Mouse (Mus musculus) heart, embryonic 15.5 days (tissue): Measurements from ENCODE around the gene Prr7. TPM values are rescaled to one million over a fixed set of nuclear protein-coding genes. Genes with fewer than 3 reads are reported as not detected.
A peak's percentile ranks its signal among the peaks of the same experiment; 100 is the strongest.

Experiments used
- ATAC-seq: fragments of 200-750 bp; cut with Nextera tagmentation; replicated peaks from 2 replicates; pipeline ENCODE4 v1.8.0; 2017; ENCODE audit warnings: low read depth, moderate TSS enrichment; ENCODE audit not compliant: insufficient number of reproducible peaks, insufficient read depth, low FRiP score
- H3K27ac ChIP-seq: fragments of 300-500 bp; sonication (generic); 2 replicates; pipeline ENCODE4 v1.5.1; 2015; ENCODE audit warnings: mild to moderate bottlenecking, inconsistent platforms
- H3K27me3 ChIP-seq: fragments of 300-500 bp; sonication (generic); 2 replicates; pipeline ENCODE4 v1.6.1; 2015; ENCODE audit warnings: inconsistent platforms
- H3K36me3 ChIP-seq: fragments of 300-500 bp; sonication (generic); 2 replicates; pipeline ENCODE4 v1.6.1; 2015; ENCODE audit warnings: mild to moderate bottlenecking, inconsistent platforms
- H3K4me1 ChIP-seq: fragments of 300-500 bp; sonication (generic); replicated peaks from 2 replicates; pipeline ENCODE4 v1.6.1; 2015; ENCODE audit warnings: inconsistent platforms
- H3K4me2 ChIP-seq: fragments of 300-500 bp; sonication (generic); 2 replicates; pipeline ENCODE4 v1.6.1; 2015; ENCODE audit warnings: inconsistent platforms, mild to moderate bottlenecking, moderate library complexity
- H3K4me3 ChIP-seq: fragments of 300-500 bp; sonication (generic); 2 replicates; pipeline ENCODE4 v1.5.1; 2015; ENCODE audit warnings: mild to moderate bottlenecking, inconsistent platforms
- H3K9ac ChIP-seq: fragments of 300-500 bp; sonication (generic); 2 replicates; pipeline ENCODE4 v1.6.1; 2015; ENCODE audit warnings: mild to moderate bottlenecking, inconsistent platforms
- H3K9me3 ChIP-seq: fragments of 300-500 bp; sonication (generic); replicated peaks from 2 replicates; pipeline ENCODE4 v1.6.1; 2016; ENCODE audit warnings: inconsistent platforms
- WGBS: fragments of 180-500 bp; shearing (Covaris S2); methylation state at CpG from one replicate; pipeline ENCODE4 v1.1.7; 2015; ENCODE audit warnings: mixed read lengths; 5-methylcytosine and 5-hydroxymethylcytosine counted together
- polyA plus RNA-seq: library from polyadenylated mRNA; unstranded; fragments of >200 nt; fragmentation: Nextera tagmentation; extraction: Ambion mirVana; gene quantifications from 2 replicates; pipeline ENCODE4 v1.2.1, GENCODE M21; 2015

Gene Prr7
- polyA plus RNA-seq, 1 experiment from 2014 or later, result 0.18 TPM

- WGBS, result 1% methylated on average over 53 of the region's 54 CpGs
- H3K4me3 ChIP-seq, result peak overlapping the region; percentile 69
Observed at GRCm38 (mm10) chr13:55471156-55471818, 7.2 kb downstream of the Prr7 start.

GRCm38 (mm10) chr13:55471819-55472131, 7.7 kb downstream of the Prr7 start:
- ATAC-seq, result peak; percentile 23
- 0% methylated on average over 31 of the region's 31 CpGs for WGBS
- Histone ChIP-seq H3K9ac (peak overlapping the region; percentile 71), H3K4me3 (peak overlapping the region; percentile 69), H3K9me3 (no peaks in the 10 kb centered on the region), H3K27me3 (peaks cover 82% of the 10 kb centered on the region), H3K36me3 (peaks cover 21% of the 10 kb centered on the region; the same call in 1 of the 2 replicates), H3K4me1 (peaks cover 28% of the 10 kb centered on the region), H3K4me2 (peak overlapping the region; percentile 100), H3K27ac (peak overlapping the region; percentile 45; the same call in 1 of the 2 replicates)

More at GRCm38 (mm10) chr13:55471156-55471818, 7.2 kb downstream of the Prr7 start:
- H3K36me3 ChIP-seq, result peaks cover 16% of the 10 kb centered on the region; the same call in 1 of the 2 replicates
- ATAC-seq, result peak; percentile 61
- H3K4me2 ChIP-seq, result peak overlapping the region; percentile 100
- H3K27me3 ChIP-seq, result peaks cover 82% of the 10 kb centered on the region
- H3K4me1 ChIP-seq, result peaks cover 28% of the 10 kb centered on the region
- H3K27ac ChIP-seq, result peak overlapping the region; percentile 45; the same call in 1 of the 2 replicates
- no peaks in the 10 kb centered on the region for H3K9me3 ChIP-seq
- H3K9ac ChIP-seq, result peak overlapping the region; percentile 71

GRCm38 (mm10) chr13:55472132-55473022, 8.3 kb downstream of the Prr7 start:
- Histone ChIP-seq H3K4me1 (peaks cover 28% of the 10 kb centered on the region), H3K36me3 (peaks cover 21% of the 10 kb centered on the region; the same call in 1 of the 2 replicates), H3K27me3 (peaks cover 79% of the 10 kb centered on the region), H3K4me3 (peak overlapping the region; percentile 69), H3K9ac (peak overlapping the region; percentile 71), H3K4me2 (peak overlapping the region; percentile 100), H3K27ac (peak overlapping the region; percentile 45), H3K9me3 (no peaks in the 10 kb centered on the region)
- under 1% methylated on average over 96 of the region's 103 CpGs for WGBS
- peak; percentile 21 for ATAC-seq

- Histone ChIP-seq H3K9me3 (no peaks in the 10 kb centered on the region), H3K4me2 (peak overlapping the region; percentile 100), H3K4me1 (peaks cover 28% of the 10 kb centered on the region), H3K9ac (peak overlapping the region; percentile 71), H3K27me3 (peaks cover 72% of the 10 kb centered on the region), H3K36me3 (peaks cover 21% of the 10 kb centered on the region; the same call in 1 of the 2 replicates), H3K4me3 (peak overlapping the region; percentile 69), H3K27ac (peak overlapping the region; percentile 45)
- no peak for ATAC-seq
- 30% methylated on average over 18 of the region's 18 CpGs for WGBS
Observed at GRCm38 (mm10) chr13:55473076-55473831, 9.2 kb downstream of the Prr7 start.

- no peak for ATAC-seq
- H3K9ac ChIP-seq, result no peak overlapping the region
- peaks cover 70% of the 10 kb centered on the region for H3K27me3 ChIP-seq
Observed at GRCm38 (mm10) chr13:55473961-55474360, 9.9 kb downstream of the Prr7 start.

GRCm38 (mm10) chr13:55474621-55475069, 10.6 kb downstream of the Prr7 start:
- Histone ChIP-seq H3K4me2 (no peak overlapping the region), H3K36me3 (peaks cover 21% of the 10 kb centered on the region; the same call in 1 of the 2 replicates), H3K4me1 (peaks cover 39% of the 10 kb centered on the region), H3K27me3 (peaks cover 66% of the 10 kb centered on the region), H3K9me3 (no peaks in the 10 kb centered on the region), H3K9ac (no peak overlapping the region), H3K27ac (no peak overlapping the region), H3K4me3 (no peak overlapping the region)
- WGBS, result 68% methylated on average over 5 of the region's 5 CpGs
- ATAC-seq, result no peak

More at GRCm38 (mm10) chr13:55473961-55474360, 9.9 kb downstream of the Prr7 start:
- 73% methylated on average over 11 of the region's 11 CpGs for WGBS
- Histone ChIP-seq H3K36me3 (peaks cover 21% of the 10 kb centered on the region; the same call in 1 of the 2 replicates), H3K4me1 (peaks cover 32% of the 10 kb centered on the region), H3K4me3 (no peak overlapping the region), H3K9me3 (no peaks in the 10 kb centered on the region), H3K4me2 (no peak overlapping the region), H3K27ac (no peak overlapping the region)

- Histone ChIP-seq H3K27me3 (peaks cover 55% of the 10 kb centered on the region), H3K27ac (no peak overlapping the region), H3K4me3 (no peak overlapping the region), H3K4me2 (no peak overlapping the region), H3K9me3 (no peaks in the 10 kb centered on the region), H3K9ac (no peak overlapping the region), H3K36me3 (peaks cover 30% of the 10 kb centered on the region), H3K4me1 (peaks cover 37% of the 10 kb centered on the region)
- WGBS, result 83% methylated on average over 5 of the region's 5 CpGs
- no peak for ATAC-seq
Observed at GRCm38 (mm10) chr13:55475750-55476149, 11.7 kb downstream of the Prr7 start.

- peaks cover 50% of the 10 kb centered on the region for H3K27me3 ChIP-seq
- H3K4me3 ChIP-seq, result no peak overlapping the region
- ATAC-seq, result no peak
- H3K4me2 ChIP-seq, result no peak overlapping the region
- WGBS, result 90% methylated on average over 8 of the region's 8 CpGs
- no peak overlapping the region for H3K27ac ChIP-seq
- peaks cover 32% of the 10 kb centered on the region for H3K4me1 ChIP-seq
- peaks cover 35% of the 10 kb centered on the region for H3K36me3 ChIP-seq
- no peak overlapping the region for H3K9ac ChIP-seq
- no peaks in the 10 kb centered on the region for H3K9me3 ChIP-seq
Observed at GRCm38 (mm10) chr13:55476256-55476655, 12.2 kb downstream of the Prr7 start.

- no peak overlapping the region for H3K4me3 ChIP-seq
- peaks cover 44% of the 10 kb centered on the region for H3K36me3 ChIP-seq
- peaks cover 56% of the 10 kb centered on the region for H3K27me3 ChIP-seq
- ATAC-seq, result no peak
- H3K4me2 ChIP-seq, result no peak overlapping the region
- peaks cover 28% of the 10 kb centered on the region for H3K4me1 ChIP-seq
- no peak overlapping the region for H3K9ac ChIP-seq
- H3K9me3 ChIP-seq, result no peaks in the 10 kb centered on the region
- H3K27ac ChIP-seq, result no peak overlapping the region
- WGBS, result 70% methylated on average over 16 of the region's 16 CpGs
Observed at GRCm38 (mm10) chr13:55477492-55477891, 13.4 kb downstream of the Prr7 start.

- no peak overlapping the region for H3K27ac ChIP-seq
- H3K4me2 ChIP-seq, result no peak overlapping the region
- no peak overlapping the region for H3K4me3 ChIP-seq
- peaks cover 28% of the 10 kb centered on the region for H3K4me1 ChIP-seq
- WGBS, result 53% methylated on average over 5 of the region's 5 CpGs
- ATAC-seq, result no peak
- H3K9ac ChIP-seq, result no peak overlapping the region
- no peaks in the 10 kb centered on the region for H3K9me3 ChIP-seq
- H3K36me3 ChIP-seq, result peaks cover 44% of the 10 kb centered on the region
- H3K27me3 ChIP-seq, result peaks cover 58% of the 10 kb centered on the region
Observed at GRCm38 (mm10) chr13:55478036-55478435, 14.0 kb downstream of the Prr7 start.

GRCm38 (mm10) chr13:55479008-55479407, 14.9 kb downstream of the Prr7 start:
- peaks cover 33% of the 10 kb centered on the region for H3K4me1 ChIP-seq
- no peak overlapping the region for H3K4me3 ChIP-seq
- peaks cover 60% of the 10 kb centered on the region for H3K27me3 ChIP-seq
- ATAC-seq, result no peak; the same call in 1 of the 2 replicates
- peak overlapping the region; percentile 46 for H3K27ac ChIP-seq
- H3K9me3 ChIP-seq, result no peaks in the 10 kb centered on the region
- peaks cover 44% of the 10 kb centered on the region for H3K36me3 ChIP-seq
- WGBS, result 68% methylated on average over 7 of the region's 7 CpGs
- no peak overlapping the region for H3K9ac ChIP-seq
- H3K4me2 ChIP-seq, result no peak overlapping the region
